8 mouse cellular contexts compared by ENCODE assay signal in the genomic region with DNA sequence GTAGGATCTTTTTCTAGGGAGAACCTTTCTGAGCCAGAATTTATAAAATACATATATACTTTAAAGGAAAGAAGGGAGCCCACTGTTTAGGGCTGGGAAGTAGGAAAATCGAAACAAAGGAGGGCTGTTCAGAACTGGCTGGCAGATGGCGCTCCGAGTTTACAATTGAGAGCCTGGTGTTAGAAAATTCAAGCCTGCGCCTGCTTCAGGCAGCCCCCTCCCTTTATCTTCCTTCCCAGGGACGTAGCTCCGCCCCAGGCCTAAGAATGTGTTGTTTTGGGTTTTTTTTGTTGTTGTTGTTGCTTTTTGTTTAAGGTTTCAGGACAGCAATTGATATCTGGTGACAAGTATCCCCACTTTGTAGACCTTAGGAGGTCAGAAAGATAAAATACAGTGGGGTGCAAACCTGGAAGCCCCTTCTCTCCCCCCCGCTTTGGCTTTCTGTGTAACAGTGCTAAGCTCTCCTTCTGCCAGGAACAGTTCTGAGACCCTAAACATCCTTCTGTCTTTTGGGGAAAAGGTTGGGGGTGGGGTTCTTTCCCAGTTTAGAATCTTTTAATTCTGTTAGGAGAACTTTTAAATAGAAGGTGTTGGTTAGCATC. TPM values are rescaled to one million over a fixed set of nuclear protein-coding genes. Genes with fewer than 3 reads are reported as not detected.
DNase-seq lines count a peak whose midpoint lies in the region; ATAC-seq and TF ChIP-seq lines count a peak whose summit lies in the region.

No protein-coding gene starts in this region.

- H3K27ac ChIP-seq in heart, embryonic 13.5 days (replicated peaks), result no peak overlapping the region
- no peak overlapping the region for H3K27ac ChIP-seq in lung, postnatal 0 days (ENCODE audit: low read length)

- H3K36me3 ChIP-seq in heart, embryonic 13.5 days, result no peaks in the 10 kb centered on the region
- H3K36me3 ChIP-seq in lung, postnatal 0 days (ENCODE audit: insufficient read depth, low read length), result no peaks in the 10 kb centered on the region

- no peak overlapping the region for H3K4me3 ChIP-seq in heart, embryonic 13.5 days
- H3K4me3 ChIP-seq in lung, postnatal 0 days (ENCODE audit: low read depth, low read length), result no peak overlapping the region

- no peak overlapping the region for H3K4me2 ChIP-seq in heart, embryonic 13.5 days
- H3K4me2 ChIP-seq in lung, postnatal 0 days (replicated peaks; ENCODE audit: low read depth, low read length), result no peak overlapping the region

- 15% methylated on average over 7 of the region's 7 CpGs for WGBS in heart, embryonic 13.5 days
- 13% methylated on average over 7 of the region's 7 CpGs for WGBS in lung, postnatal 0 days

- TF ChIP-seq EP300 in lung, postnatal 0 days (IDR thresholded peaks at IDR 0.05), result no peak

- peaks cover 5% of the 10 kb centered on the region; the same call in 1 of the 2 replicates for H3K27me3 ChIP-seq in heart, embryonic 13.5 days (replicated peaks)
- no peaks in the 10 kb centered on the region for H3K27me3 ChIP-seq in lung, postnatal 0 days (replicated peaks; ENCODE audit: insufficient read depth, low read length)

- peak; percentile 24 to 33 for DNase-seq in spleen, postnatal 36 days (ENCODE audit: low spot score in 2 of 2)
- DNase-seq in spleen, postnatal 14 days (ENCODE audit: low spot score in 2 of 2), result no peak
- peak; percentile 81 to 82 for DNase-seq in cerebellum, postnatal 10 days
- peak; percentile 64 to 71 for DNase-seq in kidney, postnatal 25 days
- DNase-seq in lung, postnatal 0 days (ENCODE audit: low spot score), result peak; percentile 80
- peak; percentile 46 for DNase-seq in retina, postnatal 7 days (ENCODE audit: low read depth, low spot score)

- no peak for ATAC-seq in heart, embryonic 13.5 days (ENCODE audit: extremely low read depth, insufficient number of reproducible peaks, low FRiP score, low TSS enrichment)
- peak; percentile 43; the same call in 1 of the 2 replicates for ATAC-seq in lung, postnatal 0 days
- ATAC-seq in inflammation-experienced regulatory T-cells, adult 6 months, result no peak

- 0 out of 2 replicates have a peak, but pooled peaks cover 10% of the 10 kb centered on the region for H3K4me1 ChIP-seq in heart, embryonic 13.5 days
- no peaks in the 10 kb centered on the region for H3K4me1 ChIP-seq in lung, postnatal 0 days (ENCODE audit: insufficient read depth, low read depth, low read length)

- H3K9ac ChIP-seq in heart, embryonic 13.5 days, result peak overlapping the region; percentile 40; the same call in 1 of the 2 replicates
- no peak overlapping the region for H3K9ac ChIP-seq in lung, postnatal 0 days (replicated peaks; ENCODE audit: low read depth)

- peak; percentile 79 for TF ChIP-seq CTCF in lung, postnatal 0 days (IDR thresholded peaks at IDR 0.05)

- H3K9me3 ChIP-seq in heart, embryonic 13.5 days, result no peaks in the 10 kb centered on the region
- no peaks in the 10 kb centered on the region for H3K9me3 ChIP-seq in lung, postnatal 0 days (ENCODE audit: low read length)

RNA-seq across cellular contexts. Expression of a gene that starts 26.9 kb away (rescaled TPM):
- polyA plus RNA-seq in heart, embryonic 13.5 days (2015; fragmentation: Nextera tagmentation; extraction: Ambion mirVana), result 1,244 and 1,252 TPM in 2 replicates
- 1,238 and 1,252 TPM in 2 replicates for polyA plus RNA-seq in lung, postnatal 0 days (2015; fragmentation: Nextera tagmentation; extraction: Ambion mirVana)
- polyA plus RNA-seq in inflammation-experienced regulatory T-cells, adult 6 months (2017; shearing (Covaris generic)), result 100 to 1,000 TPM; 121 to 127 (median 126) TPM

RNA-seq across cellular contexts. Expression of a gene that starts 35.5 kb away (rescaled TPM):
- polyA plus RNA-seq in heart, embryonic 13.5 days (2015; fragmentation: Nextera tagmentation; extraction: Ambion mirVana), result 16.0 and 26.6 TPM in 2 replicates
- polyA plus RNA-seq in lung, postnatal 0 days (2015; fragmentation: Nextera tagmentation; extraction: Ambion mirVana), result 4.8 and 9.6 TPM in 2 replicates
- polyA plus RNA-seq in inflammation-experienced regulatory T-cells, adult 6 months (2017; shearing (Covaris generic)), result not detected

Comparison
In these comparisons a context has a peak if more than half of its experiments do, and no peak if none do; other contexts are left out.
1. DNase-seq: peak in spleen, postnatal 36 days (2 of 2), cerebellum, postnatal 10 days (2 of 2), kidney, postnatal 25 days (2 of 2), lung, postnatal 0 days (single experiment) and retina, postnatal 7 days (single experiment); none in spleen, postnatal 14 days (0 of 2).